Mouse (Mus musculus) cerebellum, adult 2 months (tissue): ENCODE measurements around the gene Ccdc13.

ENCODE experiments used
- CTCF ChIP-seq: fragments of 200-500 bp; IDR thresholded peaks from 2 replicates; pipeline ENCODE4 v1.5.1; 2011; ENCODE audit warnings: low read depth, mild to moderate bottlenecking, control low read depth, low read length, moderate library complexity, borderline replicate concordance; ENCODE audit not compliant: insufficient read depth
- POLR2A ChIP-seq: fragments of 200-500 bp; IDR thresholded peaks from 2 replicates; pipeline ENCODE4 v1.6.1; 2011; ENCODE audit warnings: low read length, control low read depth, borderline replicate concordance; ENCODE audit not compliant: insufficient read depth

DNA sequence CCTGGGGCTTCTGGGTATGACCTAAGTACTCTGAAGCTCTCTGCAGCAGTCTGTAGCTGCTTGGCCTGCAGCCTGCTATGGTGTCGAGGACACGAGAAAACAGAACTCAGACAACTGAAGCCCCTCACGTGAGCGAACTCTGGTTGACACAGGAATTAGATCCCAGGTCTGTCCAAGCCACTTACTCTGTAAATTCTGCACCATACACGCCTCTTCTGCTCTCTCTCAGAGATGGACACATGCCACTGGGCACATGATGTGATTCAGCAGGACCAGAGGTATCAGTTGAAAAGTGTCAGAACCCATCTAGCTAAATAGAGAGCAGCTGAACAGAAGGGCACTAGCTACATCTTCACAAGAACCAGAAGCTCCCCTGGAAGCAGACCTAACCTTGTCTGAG lies 66.8 kb downstream of the Ccdc13 start:
- TF ChIP-seq CTCF, result no peak
- TF ChIP-seq POLR2A, result no peak
